Mouse (Mus musculus) heart, embryonic 16.5 days (tissue): ENCODE results near the gene Scel. TPM values are rescaled to one million over a fixed set of nuclear protein-coding genes. Genes with fewer than 3 reads are reported as not detected.
"Not testable (repeated sequence)": the region's sequence is repeated elsewhere in the genome, so short reads cannot be mapped to it uniquely, and the experiment has no call there.

Experiments
- ATAC-seq: fragments of 200-750 bp; cut with Nextera tagmentation; replicated peaks from 2 replicates; pipeline ENCODE4 v1.8.0; 2017; ENCODE audit warnings: moderate number of reproducible peaks; ENCODE audit not compliant: insufficient read depth, low FRiP score; ENCODE audit errors: extremely low read depth
- H3K27ac ChIP-seq: fragments of 300-500 bp; sonication (generic); 2 replicates; pipeline ENCODE4 v1.5.1; 2014; ENCODE audit warnings: mild to moderate bottlenecking, low read length, control low read depth, moderate library complexity
- H3K27me3 ChIP-seq: fragments of 300-500 bp; sonication (generic); 2 replicates; pipeline ENCODE4 v1.6.1; 2014; ENCODE audit warnings: low read length, mixed read lengths; ENCODE audit not compliant: control insufficient read depth, insufficient read depth
- H3K36me3 ChIP-seq: fragments of 300-500 bp; sonication (generic); 2 replicates; pipeline ENCODE4 v1.6.1; 2014; ENCODE audit not compliant: control insufficient read depth, insufficient read depth
- H3K4me1 ChIP-seq: fragments of 300-500 bp; sonication (generic); 2 replicates; pipeline ENCODE4 v1.6.1; 2014; ENCODE audit warnings: low read length, mixed read lengths; ENCODE audit not compliant: control insufficient read depth, insufficient read depth
- H3K4me2 ChIP-seq: fragments of 300-500 bp; sonication (generic); 2 replicates; pipeline ENCODE4 v1.6.1; 2014; ENCODE audit warnings: low read depth, mild to moderate bottlenecking, control low read depth, low read length
- H3K4me3 ChIP-seq: fragments of 300-500 bp; sonication (generic); 2 replicates; pipeline ENCODE4 v1.5.1; 2014; ENCODE audit warnings: mild to moderate bottlenecking, control low read depth, low read length
- H3K9ac ChIP-seq: fragments of 300-500 bp; sonication (generic); 2 replicates; pipeline ENCODE4 v1.6.1; 2014; ENCODE audit warnings: low read length, control low read depth
- H3K9me3 ChIP-seq: fragments of 300-500 bp; sonication (generic); replicated peaks from 2 replicates; pipeline ENCODE4 v1.6.1; 2016; ENCODE audit warnings: low read length; ENCODE audit not compliant: control insufficient read depth
- WGBS: fragments of 180-500 bp; shearing (Covaris S2); extraction: QIAGEN DNeasy Blood & Tissue Kit; methylation state at CpG from one replicate; pipeline ENCODE4 v1.1.7; 2014; 5-methylcytosine and 5-hydroxymethylcytosine counted together
- polyA plus RNA-seq: library from polyadenylated mRNA; unstranded; fragments of >200 nt; fragmentation: Nextera tagmentation; extraction: Ambion mirVana; gene quantifications from 2 replicates; pipeline ENCODE4 v1.2.1, GENCODE M21; 2015

Gene Scel
- polyA plus RNA-seq: 0.32 and 0.40 TPM in 2 replicates

GRCm38 (mm10) chr14:103512802-103513472, at the start of gene Scel:
Gene Scel (plus strand): TSS chr14:103513342.
- Histone ChIP-seq H3K9me3 (no peaks in the 10 kb centered on the region), H3K4me3 (0 out of 2 replicates have a peak within 1 kb of the TSS, but pooled peaks have one; percentile 3), H3K27me3 (no peaks in the 10 kb centered on the region), H3K27ac (no peak within 1 kb of the TSS), H3K4me2 (peak within 1 kb of the TSS; percentile 48), H3K9ac (no peak within 1 kb of the TSS), H3K36me3 (no peaks in the 10 kb centered on the region), H3K4me1 (no peaks in the 10 kb centered on the region)
- ATAC-seq: no peak
- 11% methylated on average over 14 of the region's 14 CpGs for WGBS

GRCm38 (mm10) chr14:103468691-103469463, 44.3 kb upstream of the Scel start:
- no peak overlapping the region for H3K9ac ChIP-seq
- no peak overlapping the region for H3K4me3 ChIP-seq
- no peaks in the 10 kb centered on the region for H3K27me3 ChIP-seq
- H3K4me2 ChIP-seq: peak overlapping the region; percentile 62
- 66% methylated on average over 12 of the region's 12 CpGs for WGBS
- H3K36me3 ChIP-seq: no peaks in the 10 kb centered on the region
- no peak for ATAC-seq
- peaks cover 14% of the 10 kb centered on the region for H3K4me1 ChIP-seq
- H3K27ac ChIP-seq: no peak overlapping the region
- H3K9me3 ChIP-seq: no peaks in the 10 kb centered on the region

- H3K36me3 ChIP-seq: no peaks in the 10 kb centered on the region
- H3K9ac ChIP-seq: no peak overlapping the region
- peaks cover 14% of the 10 kb centered on the region for H3K4me1 ChIP-seq
- no peaks in the 10 kb centered on the region for H3K9me3 ChIP-seq
- no peak overlapping the region for H3K27ac ChIP-seq
- WGBS: 36% methylated on average over 12 of the region's 12 CpGs
- H3K4me2 ChIP-seq: peak overlapping the region; percentile 62
- peak overlapping the region; percentile 44 for H3K4me3 ChIP-seq
- no peaks in the 10 kb centered on the region for H3K27me3 ChIP-seq
- ATAC-seq: 0 out of 2 replicates have a peak, but pooled peaks have one; percentile 52
Observed at GRCm38 (mm10) chr14:103469464-103470015, 43.6 kb upstream of the Scel start.

GRCm38 (mm10) chr14:103471074-103471778, 41.9 kb upstream of the Scel start:
- Histone ChIP-seq H3K36me3 (no peaks in the 10 kb centered on the region), H3K4me2 (peak overlapping the region; percentile 29), H3K27ac (no peak overlapping the region), H3K9me3 (no peaks in the 10 kb centered on the region), H3K4me1 (peaks cover 14% of the 10 kb centered on the region), H3K27me3 (no peaks in the 10 kb centered on the region), H3K9ac (no peak overlapping the region), H3K4me3 (no peak overlapping the region)
- WGBS: 25% methylated on average over 3 of the region's 3 CpGs
- ATAC-seq: peak; percentile 59; the same call in 1 of the 2 replicates

GRCm38 (mm10) chr14:103471806-103472553, 41.2 kb upstream of the Scel start:
- Histone ChIP-seq H3K4me2 (peak overlapping the region; percentile 25; the same call in 1 of the 2 replicates), H3K4me1 (peaks cover 14% of the 10 kb centered on the region), H3K36me3 (no peaks in the 10 kb centered on the region), H3K9me3 (no peaks in the 10 kb centered on the region), H3K9ac (no peak overlapping the region), H3K27me3 (no peaks in the 10 kb centered on the region), H3K27ac (0 out of 2 replicates have a peak overlapping the region, but pooled peaks have one; percentile 5), H3K4me3 (no peak overlapping the region)
- WGBS: 21% methylated on average over 7 of the region's 7 CpGs
- ATAC-seq: peak; percentile 49; the same call in 1 of the 2 replicates

GRCm38 (mm10) chr14:103472554-103472905, 40.6 kb upstream of the Scel start:
- Histone ChIP-seq H3K36me3 (no peaks in the 10 kb centered on the region), H3K4me3 (no peak overlapping the region), H3K27ac (no peak overlapping the region), H3K4me2 (no peak overlapping the region), H3K4me1 (peaks cover 14% of the 10 kb centered on the region), H3K27me3 (no peaks in the 10 kb centered on the region), H3K9ac (no peak overlapping the region), H3K9me3 (no peaks in the 10 kb centered on the region)
- ATAC-seq: no peak
- WGBS: 69% methylated on average over 2 of the region's 2 CpGs

GRCm38 (mm10) chr14:103475312-103475711, 37.8 kb upstream of the Scel start:
- H3K4me2 ChIP-seq: no peak overlapping the region
- H3K27ac ChIP-seq: no peak overlapping the region
- peaks cover 14% of the 10 kb centered on the region for H3K4me1 ChIP-seq
- H3K27me3 ChIP-seq: no peaks in the 10 kb centered on the region
- ATAC-seq: no peak
- WGBS: 75% methylated on average over 7 of the region's 7 CpGs
- H3K4me3 ChIP-seq: no peak overlapping the region
- no peak overlapping the region for H3K9ac ChIP-seq
- no peaks in the 10 kb centered on the region for H3K36me3 ChIP-seq
- no peaks in the 10 kb centered on the region for H3K9me3 ChIP-seq

- not testable (repeated sequence) for H3K4me2 ChIP-seq, H3K27me3 ChIP-seq, H3K9me3 ChIP-seq, H3K4me1 ChIP-seq, ATAC-seq, H3K9ac ChIP-seq, H3K27ac ChIP-seq, H3K36me3 ChIP-seq, H3K4me3 ChIP-seq
- 68% methylated on average over 3 of the region's 3 CpGs for WGBS
Observed at GRCm38 (mm10) chr14:103476232-103476631, 36.9 kb upstream of the Scel start.
